15 mouse cellular contexts compared by ENCODE assay signal in genomic region chr13:58423061-58423660, GRCm38 (mm10). TPM values are rescaled to one million over a fixed set of nuclear protein-coding genes. Genes with fewer than 3 reads are reported as not detected.
DNase-seq lines count a peak whose midpoint lies in the region; ATAC-seq and TF ChIP-seq lines count a peak whose summit lies in the region.
"Had no signal": no experiment of that assay in that cellular context is flagged by ENCODE, and none has a peak within 500 bp of the region (broad histone marks: within the 10 kb centered on the region; RNA-seq: fewer than 3 reads in every experiment).

No protein-coding gene starts in this region.

- no peaks in the 10 kb centered on the region for H3K9me3 ChIP-seq in intestine, embryonic 15.5 days
- no peaks in the 10 kb centered on the region for H3K9me3 ChIP-seq in intestine, embryonic 16.5 days (ENCODE audit: control insufficient read depth, low read length)
- H3K9me3 ChIP-seq in lung, postnatal 0 days (ENCODE audit: low read length), result no peaks in the 10 kb centered on the region
- no peaks in the 10 kb centered on the region for H3K9me3 ChIP-seq in hindbrain, embryonic 14.5 days (ENCODE audit: control insufficient read depth, low read length)
- H3K9me3 ChIP-seq: embryonic facial prominence, embryonic 12.5 days; forebrain, embryonic 15.5 days; hindbrain, embryonic 12.5 days; liver, embryonic 13.5 days had no signal

- H3K4me3 ChIP-seq in intestine, embryonic 15.5 days (replicated peaks), result no peak overlapping the region
- no peak overlapping the region for H3K4me3 ChIP-seq in intestine, embryonic 16.5 days (ENCODE audit: low read length)
- no peak overlapping the region for H3K4me3 ChIP-seq in lung, postnatal 0 days (ENCODE audit: low read depth, low read length)
- H3K4me3 ChIP-seq in myocyte, result no peak overlapping the region
- no peak overlapping the region for H3K4me3 ChIP-seq in hindbrain, embryonic 14.5 days (replicated peaks; ENCODE audit: low read length)
- H3K4me3 ChIP-seq: embryonic facial prominence, embryonic 12.5 days; forebrain, embryonic 15.5 days; hindbrain, embryonic 12.5 days; liver, embryonic 13.5 days had no signal

- TF ChIP-seq CTCF in lung, postnatal 0 days (IDR thresholded peaks at IDR 0.05), result no peak

- H3K4me2 ChIP-seq in intestine, embryonic 15.5 days (replicated peaks), result 0 out of 2 replicates have a peak overlapping the region, but pooled peaks have one; percentile 4
- H3K4me2 ChIP-seq in intestine, embryonic 16.5 days (ENCODE audit: low read depth, low read length), result no peak overlapping the region
- H3K4me2 ChIP-seq in lung, postnatal 0 days (replicated peaks; ENCODE audit: low read depth, low read length), result no peak overlapping the region
- H3K4me2 ChIP-seq in myocyte (ENCODE audit: low read depth), result peak overlapping the region; percentile 14
- no peak overlapping the region for H3K4me2 ChIP-seq in hindbrain, embryonic 14.5 days (replicated peaks)
- H3K4me2 ChIP-seq: embryonic facial prominence, embryonic 12.5 days; forebrain, embryonic 15.5 days; hindbrain, embryonic 12.5 days; liver, embryonic 13.5 days had no signal

- H3K27ac ChIP-seq in intestine, embryonic 15.5 days, result no peak overlapping the region
- no peak overlapping the region for H3K27ac ChIP-seq in intestine, embryonic 16.5 days (ENCODE audit: low read length)
- no peak overlapping the region for H3K27ac ChIP-seq in lung, postnatal 0 days (ENCODE audit: low read length)
- no peak overlapping the region for H3K27ac ChIP-seq in hindbrain, embryonic 14.5 days
- H3K27ac ChIP-seq: embryonic facial prominence, embryonic 12.5 days; forebrain, embryonic 15.5 days; hindbrain, embryonic 12.5 days; liver, embryonic 13.5 days had no signal

- DNase-seq in lung, postnatal 0 days (ENCODE audit: low spot score), result peak; percentile 64
- DNase-seq in lung, adult 18-20 months, result no peak
- DNase-seq in heart, adult 9 months (ENCODE audit: low spot score in 2 of 2), result peak; percentile 24 to 45
- DNase-seq in hindbrain, embryonic 14.5 days (ENCODE audit: low spot score), result no peak
- DNase-seq: cerebellum, postnatal 14 days; gastrocnemius, postnatal 14 days; liver, embryonic 13.5 days had no signal

- H3ac ChIP-seq in myocyte (ENCODE audit: control insufficient read depth, insufficient read length), result no peak overlapping the region

- TF ChIP-seq EP300 in lung, postnatal 0 days (IDR thresholded peaks at IDR 0.05), result no peak

- no peak for TF ChIP-seq POLR2A in myocyte (IDR thresholded peaks at IDR 0.05; ENCODE audit: insufficient read length, low read depth)

- ATAC-seq in intestine, embryonic 15.5 days, result no peak
- no peak for ATAC-seq in intestine, embryonic 16.5 days
- ATAC-seq in lung, postnatal 0 days, result peak; percentile 69
- ATAC-seq in CD4-positive, CD25-positive, alpha-beta regulatory T cell, adult 4 months, result no peak
- no peak for ATAC-seq in hindbrain, embryonic 14.5 days (ENCODE audit: low FRiP score)
- ATAC-seq: forebrain, embryonic 15.5 days; Patski had no signal

- H3K79me2 ChIP-seq in myocyte (ENCODE audit: control insufficient read depth, insufficient read depth), result no peaks in the 10 kb centered on the region

- 43% methylated on average over 10 of the region's 10 CpGs for WGBS in intestine, embryonic 15.5 days
- 42% methylated on average over 10 of the region's 10 CpGs for WGBS in intestine, embryonic 16.5 days
- WGBS in lung, postnatal 0 days, result 28% methylated on average over 10 of the region's 10 CpGs
- WGBS in hindbrain, embryonic 14.5 days, result 66% methylated on average over 10 of the region's 10 CpGs

- no peak overlapping the region for H3K9ac ChIP-seq in intestine, embryonic 15.5 days
- H3K9ac ChIP-seq in intestine, embryonic 16.5 days (ENCODE audit: low read depth, low read length), result no peak overlapping the region
- H3K9ac ChIP-seq in lung, postnatal 0 days (replicated peaks; ENCODE audit: low read depth), result no peak overlapping the region
- no peak overlapping the region for H3K9ac ChIP-seq in hindbrain, embryonic 14.5 days
- H3K9ac ChIP-seq: embryonic facial prominence, embryonic 12.5 days; forebrain, embryonic 15.5 days; hindbrain, embryonic 12.5 days; liver, embryonic 13.5 days had no signal

- H3K27me3 ChIP-seq in intestine, embryonic 15.5 days (replicated peaks), result no peaks in the 10 kb centered on the region
- H3K27me3 ChIP-seq in intestine, embryonic 16.5 days (replicated peaks; ENCODE audit: control insufficient read depth, insufficient read depth, low read length), result no peaks in the 10 kb centered on the region
- no peaks in the 10 kb centered on the region for H3K27me3 ChIP-seq in lung, postnatal 0 days (replicated peaks; ENCODE audit: insufficient read depth, low read length)
- no peaks in the 10 kb centered on the region for H3K27me3 ChIP-seq in myocyte (ENCODE audit: control insufficient read depth, insufficient read depth, insufficient read length)
- no peaks in the 10 kb centered on the region for H3K27me3 ChIP-seq in hindbrain, embryonic 14.5 days (ENCODE audit: control insufficient read depth, insufficient read depth, low read length)
- H3K27me3 ChIP-seq: embryonic facial prominence, embryonic 12.5 days; forebrain, embryonic 15.5 days; hindbrain, embryonic 12.5 days; Patski had no signal

- no peaks in the 10 kb centered on the region for H3K36me3 ChIP-seq in intestine, embryonic 15.5 days
- no peaks in the 10 kb centered on the region for H3K36me3 ChIP-seq in intestine, embryonic 16.5 days (ENCODE audit: control insufficient read depth, insufficient read depth, low read length)
- H3K36me3 ChIP-seq in lung, postnatal 0 days (ENCODE audit: insufficient read depth, low read length), result no peaks in the 10 kb centered on the region
- H3K36me3 ChIP-seq in myocyte (ENCODE audit: control insufficient read depth, insufficient read depth), result no peaks in the 10 kb centered on the region
- H3K36me3 ChIP-seq in hindbrain, embryonic 14.5 days (replicated peaks; ENCODE audit: control insufficient read depth, insufficient read depth), result no peaks in the 10 kb centered on the region
- H3K36me3 ChIP-seq: embryonic facial prominence, embryonic 12.5 days; forebrain, embryonic 15.5 days; hindbrain, embryonic 12.5 days; liver, embryonic 13.5 days had no signal

- H3K4me1 ChIP-seq in intestine, embryonic 15.5 days (replicated peaks), result no peaks in the 10 kb centered on the region
- 0 out of 2 replicates have a peak, but pooled peaks cover 7% of the 10 kb centered on the region for H3K4me1 ChIP-seq in intestine, embryonic 16.5 days (ENCODE audit: control insufficient read depth, insufficient read depth, low read length)
- H3K4me1 ChIP-seq in lung, postnatal 0 days (ENCODE audit: insufficient read depth, low read depth, low read length), result no peaks in the 10 kb centered on the region
- no peaks in the 10 kb centered on the region for H3K4me1 ChIP-seq in hindbrain, embryonic 14.5 days (replicated peaks; ENCODE audit: control insufficient read depth, insufficient read depth, low read length)
- H3K4me1 ChIP-seq: embryonic facial prominence, embryonic 12.5 days; forebrain, embryonic 15.5 days; hindbrain, embryonic 12.5 days; liver, embryonic 13.5 days had no signal

TF ChIP-seq in myocyte, 11 proteins besides CTCF, POLR2A, EP300 and RAD21:
- TF ChIP-seq MAX (IDR thresholded peaks at IDR 0.05; ENCODE audit: low read depth), result no peak
- TF ChIP-seq REST (IDR thresholded peaks at IDR 0.05; ENCODE audit: insufficient read depth, insufficient read length), result no peak
- TF ChIP-seq TCF12 (IDR thresholded peaks at IDR 0.05; ENCODE audit: insufficient read depth, poor library complexity, severe bottlenecking), result no peak
- TF ChIP-seq SRF (IDR thresholded peaks at IDR 0.05; ENCODE audit: control insufficient read depth, insufficient read length, low read depth), result no peak
- TF ChIP-seq CEBPB (IDR thresholded peaks at IDR 0.05; ENCODE audit: insufficient read depth, poor library complexity, severe bottlenecking), result 0 out of 2 replicates have a peak, but pooled peaks have one; percentile 15

RNA-seq across cellular contexts. Expression of gene Hnrnpk, which starts 20.0 kb away (rescaled TPM):
- polyA plus RNA-seq in intestine, embryonic 15.5 days (2015; fragmentation: Nextera tagmentation; extraction: Ambion mirVana), result 1,180 and 1,388 TPM in 2 replicates
- 1,107 and 1,211 TPM in 2 replicates for polyA plus RNA-seq in intestine, embryonic 16.5 days (2015; fragmentation: Nextera tagmentation; extraction: Ambion mirVana)
- polyA plus RNA-seq in lung, postnatal 0 days (2015; fragmentation: Nextera tagmentation; extraction: Ambion mirVana), result 681 and 815 TPM in 2 replicates
- polyA plus RNA-seq in myocyte (2012; fragmentation: generic; extraction: Trizol), result 289 TPM
- 1,000 to 10,000 TPM; 2,078 to 2,363 TPM for polyA plus RNA-seq in CD4-positive, CD25-positive, alpha-beta regulatory T cell, adult 4 months (2017; shearing (Covaris generic))
- 1,306 and 1,409 TPM in 2 replicates for polyA plus RNA-seq in hindbrain, embryonic 14.5 days (2014; fragmentation: Nextera tagmentation; extraction: Ambion mirVana)

RNA-seq across cellular contexts. Expression of gene Rmi1, which starts 21.1 kb away (rescaled TPM):
- polyA plus RNA-seq in intestine, embryonic 15.5 days (2015; fragmentation: Nextera tagmentation; extraction: Ambion mirVana), result 21.5 and 25.7 TPM in 2 replicates
- polyA plus RNA-seq in intestine, embryonic 16.5 days (2015; fragmentation: Nextera tagmentation; extraction: Ambion mirVana), result 20.2 and 20.8 TPM in 2 replicates
- polyA plus RNA-seq in lung, postnatal 0 days (2015; fragmentation: Nextera tagmentation; extraction: Ambion mirVana), result 15.5 and 17.5 TPM in 2 replicates
- 5.2 TPM for polyA plus RNA-seq in myocyte (2012; fragmentation: generic; extraction: Trizol)
- 10 to 100 TPM; 21.0 to 23.5 TPM for polyA plus RNA-seq in CD4-positive, CD25-positive, alpha-beta regulatory T cell, adult 4 months (2017; shearing (Covaris generic))
- polyA plus RNA-seq in hindbrain, embryonic 14.5 days (2014; fragmentation: Nextera tagmentation; extraction: Ambion mirVana), result 24.3 and 24.9 TPM in 2 replicates

RNA-seq across cellular contexts. Expression of gene 2210016F16Rik, which starts 38.1 kb away (rescaled TPM):
- polyA plus RNA-seq in intestine, embryonic 15.5 days (2015; fragmentation: Nextera tagmentation; extraction: Ambion mirVana), result 42.1 and 44.1 TPM in 2 replicates
- polyA plus RNA-seq in intestine, embryonic 16.5 days (2015; fragmentation: Nextera tagmentation; extraction: Ambion mirVana), result 48.7 and 55.7 TPM in 2 replicates
- polyA plus RNA-seq in lung, postnatal 0 days (2015; fragmentation: Nextera tagmentation; extraction: Ambion mirVana), result 30.6 and 33.3 TPM in 2 replicates
- polyA plus RNA-seq in myocyte (2012; fragmentation: generic; extraction: Trizol), result 3.7 TPM
- polyA plus RNA-seq in CD4-positive, CD25-positive, alpha-beta regulatory T cell, adult 4 months (2017; shearing (Covaris generic)), result 10 to 100 TPM; 11.7 to 15.1 TPM
- polyA plus RNA-seq in hindbrain, embryonic 14.5 days (2014; fragmentation: Nextera tagmentation; extraction: Ambion mirVana), result 25.6 and 26.3 TPM in 2 replicates

Comparison
In these comparisons a context has a peak if more than half of its experiments do, and no peak if none do; other contexts are left out.
1. H3K4me2 ChIP-seq: peak in intestine, embryonic 15.5 days (single experiment) and myocyte (single experiment); none in intestine, embryonic 16.5 days (single experiment), lung, postnatal 0 days (single experiment) and hindbrain, embryonic 14.5 days (single experiment).
2. DNase-seq: peak in lung, postnatal 0 days (single experiment) and heart, adult 9 months (2 of 2); none in lung, adult 18-20 months (0 of 2) and hindbrain, embryonic 14.5 days (single experiment).